Mouse (Mus musculus): ENCODE results near the gene Prf1.
A peak's percentile ranks its signal among the peaks of the same experiment; 100 is the strongest.

The Prf1 gene

GRCm38 (mm10) chr10:61290016-61290415 lies 7.6 kb upstream of the Prf1 start:
- no peak for DNase-seq (ENCODE audit: low spot score)

GRCm38 (mm10) chr10:61290479-61290878 lies 7.2 kb upstream of the Prf1 start:
- no peak for DNase-seq (ENCODE audit: low spot score)

- no peak for DNase-seq (ENCODE audit: low spot score)
Measured at GRCm38 (mm10) chr10:61294242-61294641, 3.4 kb upstream of the Prf1 start.

GRCm38 (mm10) chr10:61296713-61297445 lies 754 bp upstream of the Prf1 start:
- DNase-seq (ENCODE audit: low spot score), result no peak

GRCm38 (mm10) chr10:61300996-61301395 lies 3.4 kb downstream of the Prf1 start:
- DNase-seq (ENCODE audit: low spot score), result no peak

GRCm38 (mm10) chr10:61304046-61304445 lies 6.4 kb downstream of the Prf1 start:
- no peak for DNase-seq (ENCODE audit: low spot score)

- no peak for DNase-seq (ENCODE audit: low spot score)
Measured at GRCm38 (mm10) chr10:61305928-61306590, 8.4 kb downstream of the Prf1 start.

GRCm38 (mm10) chr10:61308706-61309320 lies 11.2 kb downstream of the Prf1 start:
- no peak for DNase-seq (ENCODE audit: low spot score)

GRCm38 (mm10) chr10:61312159-61312558 lies 14.5 kb downstream of the Prf1 start:
- DNase-seq (ENCODE audit: low spot score), result no peak

GRCm38 (mm10) chr10:61312754-61313153 lies 15.1 kb downstream of the Prf1 start:
- DNase-seq (ENCODE audit: low spot score), result no peak

- DNase-seq (ENCODE audit: low spot score), result no peak
Measured at GRCm38 (mm10) chr10:61313750-61314149, 16.1 kb downstream of the Prf1 start.

- DNase-seq (ENCODE audit: low spot score), result no peak
Measured at GRCm38 (mm10) chr10:61315324-61315880, 17.8 kb downstream of the Prf1 start.

- DNase-seq (ENCODE audit: low spot score), result no peak
Measured at GRCm38 (mm10) chr10:61318527-61318926, 20.9 kb downstream of the Prf1 start.

GRCm38 (mm10) chr10:61324717-61325116 lies 27.1 kb downstream of the Prf1 start:
- no peak for DNase-seq (ENCODE audit: low spot score)

- DNase-seq (ENCODE audit: low spot score), result no peak
Measured at GRCm38 (mm10) chr10:61325782-61326328, 28.2 kb downstream of the Prf1 start.

GRCm38 (mm10) chr10:61327545-61327944 lies 29.9 kb downstream of the Prf1 start:
- no peak for DNase-seq (ENCODE audit: low spot score)

- DNase-seq (ENCODE audit: low spot score), result no peak
Measured at GRCm38 (mm10) chr10:61328927-61329326, 31.3 kb downstream of the Prf1 start.

- DNase-seq (ENCODE audit: low spot score), result peak; percentile 86
Measured at GRCm38 (mm10) chr10:61331046-61331445, 33.4 kb downstream of the Prf1 start.

- DNase-seq (ENCODE audit: low spot score), result no peak
Measured at GRCm38 (mm10) chr10:61334545-61334944, 36.9 kb downstream of the Prf1 start.

GRCm38 (mm10) chr10:61336137-61336536 lies 38.5 kb downstream of the Prf1 start:
- peak; percentile 83 for DNase-seq (ENCODE audit: low spot score)

- DNase-seq (ENCODE audit: low spot score), result no peak
Measured at GRCm38 (mm10) chr10:61336592-61336991, 39.0 kb downstream of the Prf1 start.

GRCm38 (mm10) chr10:61337665-61338064 lies 40.0 kb downstream of the Prf1 start:
- peak; percentile 57 for DNase-seq (ENCODE audit: low spot score)

- no peak for DNase-seq (ENCODE audit: low spot score)
Measured at GRCm38 (mm10) chr10:61339216-61339615, 41.6 kb downstream of the Prf1 start.

Measured in layer of hippocampus, adult 11-12 months (tissue).